Mouse (Mus musculus): Measurements from ENCODE around the gene Nbea. TPM values are rescaled to one million over a fixed set of nuclear protein-coding genes. Genes with fewer than 3 reads are reported as not detected.

Gene Nbea
- polyA plus RNA-seq, 1 experiment from 2014 or later, result 22.5 TPM

DNA sequence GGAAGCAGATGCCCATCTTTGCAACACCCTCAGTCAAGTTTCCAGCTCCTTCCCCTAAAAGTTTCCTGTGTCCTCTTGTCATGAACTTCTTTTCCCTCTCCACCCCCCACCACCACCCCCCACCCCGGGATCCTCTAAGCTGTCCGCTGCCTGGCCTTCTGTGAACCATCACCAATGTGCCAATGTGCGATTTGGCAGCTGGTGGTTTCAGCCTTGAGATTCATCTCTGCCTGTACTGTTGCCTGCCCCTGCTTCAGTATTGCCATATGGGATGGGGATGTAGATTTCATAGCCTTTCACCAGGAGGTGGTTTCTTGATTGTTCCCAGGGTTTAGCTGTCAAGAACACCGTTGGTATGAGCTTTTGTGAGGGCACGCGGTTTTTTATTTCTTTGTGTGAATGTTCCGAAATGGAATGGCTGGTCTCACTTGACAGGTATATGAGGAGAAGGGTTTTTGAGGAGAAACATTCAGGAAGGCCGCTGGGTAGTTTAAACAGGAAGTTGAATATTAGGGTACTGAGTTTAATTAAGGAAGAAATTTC is 594.0 kb downstream of the Nbea start:
- Histone ChIP-seq H3K36me3 (no peaks in the 10 kb centered on the region), H3K4me3 (replicated peaks) (no peak overlapping the region), H3K9ac (replicated peaks) (no peak overlapping the region), H3K27ac (peak overlapping the region; percentile 97), H3K4me1 (replicated peaks) (peaks cover 52% of the 10 kb centered on the region), H3K9me3 (no peaks in the 10 kb centered on the region), H3K4me2 (0 out of 2 replicates have a peak overlapping the region, but pooled peaks have one; percentile 9), H3K27me3 (no peaks in the 10 kb centered on the region)
- WGBS, result 25% methylated on average over 8 of the region's 8 CpGs
- no peak; the same call in 1 of the 2 replicates for ATAC-seq (ENCODE audit: insufficient number of reproducible peaks, insufficient read depth, low FRiP score, low TSS enrichment, low read depth)

- peak; percentile 85 for ATAC-seq (ENCODE audit: insufficient number of reproducible peaks, insufficient read depth, low FRiP score, low TSS enrichment, low read depth)
- H3K36me3 ChIP-seq, result no peaks in the 10 kb centered on the region
- H3K27me3 ChIP-seq, result no peaks in the 10 kb centered on the region
- no peak overlapping the region for H3K4me3 ChIP-seq (replicated peaks)
- peak overlapping the region; percentile 46 for H3K4me2 ChIP-seq
- H3K9ac ChIP-seq (replicated peaks), result peak overlapping the region; percentile 42
- H3K4me1 ChIP-seq (replicated peaks), result peaks cover 50% of the 10 kb centered on the region
- peak overlapping the region; percentile 97 for H3K27ac ChIP-seq
- WGBS, result 5% methylated on average over 12 of the region's 12 CpGs
- no peaks in the 10 kb centered on the region for H3K9me3 ChIP-seq
Measured at GRCm38 (mm10) chr3:55587972-55588946, 595.2 kb downstream of the Nbea start.

- Histone ChIP-seq H3K4me3 (replicated peaks) (no peak overlapping the region), H3K27ac (peak overlapping the region; percentile 97), H3K9ac (replicated peaks) (no peak overlapping the region), H3K4me2 (peak overlapping the region; percentile 46), H3K4me1 (replicated peaks) (peaks cover 47% of the 10 kb centered on the region), H3K9me3 (no peaks in the 10 kb centered on the region), H3K36me3 (no peaks in the 10 kb centered on the region), H3K27me3 (no peaks in the 10 kb centered on the region)
- 9% methylated on average over 12 of the region's 12 CpGs for WGBS
- ATAC-seq (ENCODE audit: insufficient number of reproducible peaks, insufficient read depth, low FRiP score, low TSS enrichment, low read depth), result peak; percentile 29
Measured at GRCm38 (mm10) chr3:55587434-55587971, 596.0 kb downstream of the Nbea start.
